Mouse (Mus musculus) embryonic facial prominence, embryonic 14.5 days (tissue): ENCODE measurements at regions not wholly inside any gene's neighbourhood (a gene's known extent, or its start where the extent isn't known, plus 50 kb on each side); places are given as distances from the start of the nearest gene placed in this dataset.
A peak's percentile ranks its signal among the peaks of the same experiment; 100 is the strongest.
"Not testable (repeated sequence)": the region's sequence is repeated elsewhere in the genome, so short reads cannot be mapped to it uniquely, and the experiment has no call there.

ENCODE experiments used
- ATAC-seq: fragments of 200-750 bp; cut with Nextera tagmentation; 2 replicates; pipeline ENCODE4 v1.8.0; 2017; ENCODE audit warnings: low read depth, moderate number of reproducible peaks, moderate TSS enrichment
- DNase-seq: peaks from one replicate; pipeline ENCODE4 v3.0.0-alpha.2; 2015; ENCODE audit warnings: low spot score
- H3K27ac ChIP-seq: fragments of 300-500 bp; sonication (generic); replicated peaks from 2 replicates; pipeline ENCODE4 v1.5.1; 2014; ENCODE audit warnings: low read depth, mild to moderate bottlenecking, low read length, moderate library complexity
- H3K27me3 ChIP-seq: fragments of 300-500 bp; sonication (generic); replicated peaks from 2 replicates; pipeline ENCODE4 v1.6.1; 2014; ENCODE audit warnings: low read length; ENCODE audit not compliant: control insufficient read depth, insufficient read depth
- H3K36me3 ChIP-seq: fragments of 300-500 bp; sonication (generic); 2 replicates; pipeline ENCODE4 v1.6.1; 2014; ENCODE audit warnings: low read length, mixed read lengths; ENCODE audit not compliant: control insufficient read depth, insufficient read depth
- H3K4me1 ChIP-seq: fragments of 300-500 bp; sonication (generic); 2 replicates; pipeline ENCODE4 v1.6.1; 2014; ENCODE audit warnings: antibody characterized with exemption, low read length; ENCODE audit not compliant: control insufficient read depth, insufficient read depth
- H3K4me2 ChIP-seq: fragments of 300-500 bp; sonication (generic); 2 replicates; pipeline ENCODE4 v1.6.1; 2014; ENCODE audit warnings: low read depth, mild to moderate bottlenecking, low read length, moderate library complexity, mixed read lengths
- H3K4me3 ChIP-seq: fragments of 300-500 bp; sonication (generic); 2 replicates; pipeline ENCODE4 v1.5.1; 2014; ENCODE audit warnings: low read depth, mild to moderate bottlenecking, low read length
- H3K9ac ChIP-seq: fragments of 300-500 bp; sonication (generic); 2 replicates; pipeline ENCODE4 v1.6.1; 2014; ENCODE audit warnings: low read depth, mild to moderate bottlenecking, low read length, moderate library complexity, mixed read lengths
- H3K9me3 ChIP-seq: fragments of 300-500 bp; sonication (generic); 2 replicates; pipeline ENCODE4 v1.6.1; 2016; ENCODE audit warnings: low read length; ENCODE audit not compliant: control insufficient read depth
- WGBS: fragments of 180-500 bp; shearing (Covaris S2); extraction: QIAGEN DNeasy Blood & Tissue Kit; methylation state at CpG from one replicate; pipeline ENCODE4 v1.1.7; 2014; 5-methylcytosine and 5-hydroxymethylcytosine counted together

GRCm38 (mm10) chr3:111402135-111402534, 1151.3 kb upstream of the Prmt6 start:
- Histone ChIP-seq H3K27me3 (no peaks in the 10 kb centered on the region), H3K4me3 (no peak overlapping the region), H3K4me1 (no peaks in the 10 kb centered on the region), H3K27ac (no peak overlapping the region), H3K9ac (no peak overlapping the region), H3K36me3 (no peaks in the 10 kb centered on the region), H3K4me2 (no peak overlapping the region), H3K9me3 (no peaks in the 10 kb centered on the region)
- ATAC-seq (no peak), DNase-seq (no peak)
- 37% methylated on average over 3 of the region's 3 CpGs for WGBS

GRCm38 (mm10) chr3:111393127-111393526, 1142.3 kb upstream of the Prmt6 start:
- Histone ChIP-seq H3K4me1 (no peaks in the 10 kb centered on the region), H3K27me3 (no peaks in the 10 kb centered on the region), H3K4me3 (no peak overlapping the region), H3K9ac (no peak overlapping the region), H3K9me3 (no peaks in the 10 kb centered on the region), H3K4me2 (no peak overlapping the region), H3K27ac (no peak overlapping the region), H3K36me3 (no peaks in the 10 kb centered on the region)
- no peak for ATAC-seq
- peak; percentile 0 for DNase-seq

- not testable (repeated sequence) for H3K4me1 ChIP-seq, DNase-seq, ATAC-seq, H3K4me3 ChIP-seq, H3K4me2 ChIP-seq, H3K27me3 ChIP-seq, H3K27ac ChIP-seq, H3K9ac ChIP-seq, H3K36me3 ChIP-seq, H3K9me3 ChIP-seq
- WGBS = 80% methylated on average over 1 of the region's 1 CpGs
Measured at GRCm38 (mm10) chr3:111392713-111393112, 1141.9 kb upstream of the Prmt6 start.

GRCm38 (mm10) chr3:111386745-111387144, 1135.9 kb upstream of the Prmt6 start:
- no peaks in the 10 kb centered on the region for H3K36me3 ChIP-seq
- WGBS = 78% methylated on average over 1 of the region's 1 CpGs
- no peak for ATAC-seq

GRCm38 (mm10) chr3:111386334-111386733, 1135.5 kb upstream of the Prmt6 start:
- H3K4me2 ChIP-seq = no peak overlapping the region
- ATAC-seq = no peak
- DNase-seq = no peak
- H3K27me3 ChIP-seq = no peaks in the 10 kb centered on the region
- no peaks in the 10 kb centered on the region for H3K4me1 ChIP-seq
- no peak overlapping the region for H3K4me3 ChIP-seq
- H3K9me3 ChIP-seq = no peaks in the 10 kb centered on the region
- no peak overlapping the region for H3K9ac ChIP-seq
- no peak overlapping the region for H3K27ac ChIP-seq
- no peaks in the 10 kb centered on the region for H3K36me3 ChIP-seq

More at GRCm38 (mm10) chr3:111386745-111387144, 1135.9 kb upstream of the Prmt6 start:
- no peak for DNase-seq
- no peak overlapping the region for H3K4me2 ChIP-seq
- no peaks in the 10 kb centered on the region for H3K9me3 ChIP-seq
- no peak overlapping the region for H3K27ac ChIP-seq
- no peak overlapping the region for H3K4me3 ChIP-seq
- H3K4me1 ChIP-seq = no peaks in the 10 kb centered on the region
- no peak overlapping the region for H3K9ac ChIP-seq
- no peaks in the 10 kb centered on the region for H3K27me3 ChIP-seq

- ATAC-seq = no peak
- no peak overlapping the region for H3K27ac ChIP-seq
- H3K9me3 ChIP-seq = no peaks in the 10 kb centered on the region
- WGBS = 92% methylated on average over 7 of the region's 7 CpGs
- DNase-seq = no peak
- no peaks in the 10 kb centered on the region for H3K27me3 ChIP-seq
- no peak overlapping the region for H3K4me3 ChIP-seq
- no peak overlapping the region for H3K9ac ChIP-seq
- H3K36me3 ChIP-seq = no peaks in the 10 kb centered on the region
- H3K4me1 ChIP-seq = no peaks in the 10 kb centered on the region
- H3K4me2 ChIP-seq = no peak overlapping the region
Measured at GRCm38 (mm10) chr3:111385627-111386026, 1134.8 kb upstream of the Prmt6 start.

- ATAC-seq (no peak), DNase-seq (no peak)
- no peak overlapping the region for H3K4me2 ChIP-seq
- H3K4me1 ChIP-seq = no peaks in the 10 kb centered on the region
- no peaks in the 10 kb centered on the region for H3K27me3 ChIP-seq
- no peak overlapping the region for H3K4me3 ChIP-seq
- H3K9ac ChIP-seq = no peak overlapping the region
- H3K27ac ChIP-seq = no peak overlapping the region
- no peaks in the 10 kb centered on the region for H3K36me3 ChIP-seq
- H3K9me3 ChIP-seq = no peaks in the 10 kb centered on the region
- 52% methylated on average over 1 of the region's 1 CpGs for WGBS
Measured at GRCm38 (mm10) chr3:111371259-111371658, 1120.5 kb upstream of the Prmt6 start.

GRCm38 (mm10) chr3:111338247-111338646, 1087.4 kb upstream of the Prmt6 start:
- DNase-seq (peak; percentile 7), ATAC-seq (no peak)
- Histone ChIP-seq H3K27ac (no peak overlapping the region), H3K4me1 (no peaks in the 10 kb centered on the region), H3K4me3 (no peak overlapping the region), H3K9me3 (no peaks in the 10 kb centered on the region), H3K9ac (no peak overlapping the region), H3K4me2 (no peak overlapping the region), H3K27me3 (no peaks in the 10 kb centered on the region), H3K36me3 (no peaks in the 10 kb centered on the region)
- WGBS = 40% methylated on average over 2 of the region's 2 CpGs

- Histone ChIP-seq H3K36me3 (no peaks in the 10 kb centered on the region), H3K9ac (no peak overlapping the region), H3K9me3 (no peaks in the 10 kb centered on the region), H3K4me2 (no peak overlapping the region), H3K27ac (no peak overlapping the region), H3K4me3 (no peak overlapping the region), H3K27me3 (no peaks in the 10 kb centered on the region), H3K4me1 (no peaks in the 10 kb centered on the region)
- WGBS = 79% methylated on average over 2 of the region's 2 CpGs
- ATAC-seq = no peak
- DNase-seq = no peak
Measured at GRCm38 (mm10) chr3:111291018-111291538, 1040.3 kb upstream of the Prmt6 start.
